Mouse (Mus musculus): Measurements from ENCODE around the gene Aifm3. TPM values are rescaled to one million over a fixed set of nuclear protein-coding genes. Genes with fewer than 3 reads are reported as not detected.

Gene Aifm3
- polyA plus RNA-seq, 1 experiment from 2014 or later: 1.4 TPM

DNA sequence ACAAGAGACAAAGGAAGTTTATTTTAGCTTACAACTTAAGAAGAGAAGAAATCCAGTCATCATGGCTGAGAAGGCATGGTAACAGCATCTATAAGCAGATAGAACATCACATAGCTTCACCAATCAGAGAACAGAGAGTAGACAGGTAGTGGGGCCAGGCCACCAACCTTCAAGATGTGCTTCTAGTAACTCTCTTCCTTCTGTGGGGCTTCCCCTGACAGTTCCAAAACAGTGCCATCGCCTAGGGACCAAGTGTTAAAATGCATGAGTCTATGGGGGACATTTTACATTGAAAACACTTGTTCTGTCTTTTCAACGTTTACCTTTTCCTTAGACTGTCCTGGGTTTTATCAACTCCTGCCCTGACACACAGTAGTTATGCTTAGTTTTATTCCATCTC is 26.2 kb upstream of the Aifm3 start:
- no peaks in the 10 kb centered on the region for H3K27me3 ChIP-seq (ENCODE audit: insufficient read depth, low read length)
- no peak overlapping the region for H3K27ac ChIP-seq
- WGBS: 91% methylated on average over 2 of the region's 2 CpGs
- H3K9me3 ChIP-seq (replicated peaks; ENCODE audit: low read length): no peaks in the 10 kb centered on the region
- ATAC-seq (replicated peaks; ENCODE audit: low FRiP score, low read depth): no peak
- H3K4me1 ChIP-seq (replicated peaks; ENCODE audit: insufficient read depth, low read length): no peaks in the 10 kb centered on the region
- DNase-seq (ENCODE audit: low spot score): no peak
- H3K4me3 ChIP-seq (replicated peaks; ENCODE audit: low read depth, low read length): no peak overlapping the region
- no peaks in the 10 kb centered on the region for H3K36me3 ChIP-seq (ENCODE audit: insufficient read depth, low read length)
- no peak overlapping the region for H3K9ac ChIP-seq (ENCODE audit: low read depth, low read length)
- no peak for TF ChIP-seq CTCF (IDR thresholded peaks at IDR 0.05; ENCODE audit: low read depth)
- no peak overlapping the region for H3K4me2 ChIP-seq (ENCODE audit: low read length)

DNA sequence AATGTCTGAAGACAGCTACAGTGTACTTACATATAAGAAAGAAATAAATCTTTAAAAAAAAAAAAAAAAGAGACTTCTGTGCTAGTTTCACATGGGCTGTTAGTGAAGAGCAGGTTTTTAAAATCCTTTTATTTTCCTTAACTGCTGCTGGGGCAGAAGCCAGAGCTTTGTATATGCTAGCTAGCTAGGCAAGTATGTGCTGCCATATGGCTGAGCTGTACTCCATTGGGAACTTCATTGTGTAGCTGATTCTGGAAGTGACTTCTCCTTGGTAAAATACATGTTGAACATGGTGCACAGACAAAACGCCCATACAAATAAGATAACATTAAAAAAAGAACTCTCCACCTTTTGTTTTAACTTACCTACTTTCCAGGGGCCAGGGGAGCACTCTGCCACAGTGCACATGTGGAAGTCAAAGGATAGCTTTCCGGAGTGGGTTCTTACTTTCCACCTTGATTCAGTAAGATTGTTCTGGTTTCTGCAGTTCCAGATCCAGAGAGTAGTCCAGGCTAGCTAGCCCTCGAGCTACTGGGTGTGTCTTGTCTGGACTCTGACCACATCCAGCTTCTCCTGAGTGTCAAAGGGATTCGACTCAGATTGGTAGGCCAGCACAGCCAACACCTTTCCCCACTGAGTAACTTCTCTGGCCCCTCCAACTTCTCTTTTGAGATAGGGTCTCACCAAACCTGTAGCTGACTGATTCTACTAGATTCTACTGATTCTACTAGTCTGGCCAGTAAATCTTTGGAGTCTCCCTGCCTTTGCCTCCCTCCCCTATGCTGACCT is 22.3 kb upstream of the Aifm3 start:
- Histone ChIP-seq H3K27ac (no peak overlapping the region), H3K9me3 (replicated peaks; ENCODE audit: low read length) (no peaks in the 10 kb centered on the region), H3K4me1 (replicated peaks; ENCODE audit: insufficient read depth, low read length) (no peaks in the 10 kb centered on the region), H3K4me3 (replicated peaks; ENCODE audit: low read depth, low read length) (no peak overlapping the region), H3K27me3 (ENCODE audit: insufficient read depth, low read length) (no peaks in the 10 kb centered on the region), H3K9ac (ENCODE audit: low read depth, low read length) (no peak overlapping the region), H3K36me3 (ENCODE audit: insufficient read depth, low read length) (peaks cover 11% of the 10 kb centered on the region), H3K4me2 (ENCODE audit: low read length) (no peak overlapping the region)
- ATAC-seq (replicated peaks; ENCODE audit: low FRiP score, low read depth): no peak
- WGBS: 82% methylated on average over 4 of the region's 4 CpGs
- TF ChIP-seq CTCF (IDR thresholded peaks at IDR 0.05; ENCODE audit: low read depth): no peak
- DNase-seq (ENCODE audit: low spot score): no peak

DNA sequence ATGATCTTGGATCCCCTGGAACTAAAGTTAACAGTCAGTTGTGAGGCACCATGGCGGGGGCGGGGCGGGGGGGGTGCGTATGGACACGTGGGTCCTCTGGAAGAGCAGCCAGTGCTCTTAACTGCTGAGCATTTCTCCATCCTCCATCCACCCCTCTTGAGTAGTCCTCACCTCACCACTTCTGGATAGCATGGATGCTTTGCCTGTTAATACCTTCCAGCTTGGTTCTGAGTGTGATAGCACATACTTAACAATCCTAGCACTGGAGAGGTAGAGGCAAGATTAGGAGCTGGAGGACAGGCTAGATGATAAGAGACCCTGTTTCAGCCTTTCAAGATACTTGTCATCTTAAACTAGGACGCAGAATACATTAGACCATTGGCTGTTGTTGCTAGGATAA is 16.9 kb upstream of the Aifm3 start:
- Histone ChIP-seq H3K4me3 (replicated peaks; ENCODE audit: low read depth, low read length) (no peak overlapping the region), H3K9ac (ENCODE audit: low read depth, low read length) (no peak overlapping the region), H3K27ac (no peak overlapping the region), H3K36me3 (ENCODE audit: insufficient read depth, low read length) (peaks cover 11% of the 10 kb centered on the region), H3K27me3 (ENCODE audit: insufficient read depth, low read length) (no peaks in the 10 kb centered on the region), H3K9me3 (replicated peaks; ENCODE audit: low read length) (no peaks in the 10 kb centered on the region), H3K4me1 (replicated peaks; ENCODE audit: insufficient read depth, low read length) (no peaks in the 10 kb centered on the region), H3K4me2 (ENCODE audit: low read length) (no peak overlapping the region)
- DNase-seq (ENCODE audit: low spot score): no peak
- no peak for TF ChIP-seq CTCF (IDR thresholded peaks at IDR 0.05; ENCODE audit: low read depth)
- ATAC-seq (replicated peaks; ENCODE audit: low FRiP score, low read depth): no peak
- WGBS: 87% methylated on average over 6 of the region's 6 CpGs

DNA sequence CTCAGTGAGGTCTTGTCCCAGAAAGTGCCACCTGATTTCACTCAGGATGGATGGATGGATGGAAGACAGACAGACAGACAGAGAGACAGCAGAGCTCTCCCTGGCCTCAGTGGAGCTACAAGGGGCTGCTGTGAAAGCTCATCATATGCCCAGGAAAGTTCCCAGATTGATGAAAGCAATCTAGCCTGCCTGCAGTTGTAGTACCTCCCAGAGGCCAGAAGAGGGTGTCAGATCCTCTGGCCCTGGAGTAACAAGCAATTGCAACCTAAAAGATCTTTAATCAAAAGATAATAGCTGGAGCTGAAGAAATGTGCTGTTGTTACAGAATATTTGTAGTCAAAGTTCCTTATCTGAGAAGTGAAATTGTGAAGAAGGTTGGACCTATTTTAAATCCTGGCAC is 15.3 kb upstream of the Aifm3 start:
- DNase-seq (ENCODE audit: low spot score) (peak; percentile 62), ATAC-seq (replicated peaks; ENCODE audit: low FRiP score, low read depth) (no peak)
- H3K9ac ChIP-seq (ENCODE audit: low read depth, low read length): no peak overlapping the region
- H3K36me3 ChIP-seq (ENCODE audit: insufficient read depth, low read length): peaks cover 10% of the 10 kb centered on the region
- H3K27me3 ChIP-seq (ENCODE audit: insufficient read depth, low read length): no peaks in the 10 kb centered on the region
- H3K4me2 ChIP-seq (ENCODE audit: low read length): no peak overlapping the region
- H3K4me3 ChIP-seq (replicated peaks; ENCODE audit: low read depth, low read length): no peak overlapping the region
- TF ChIP-seq CTCF (IDR thresholded peaks at IDR 0.05; ENCODE audit: low read depth): peak; percentile 78
- H3K9me3 ChIP-seq (replicated peaks; ENCODE audit: low read length): no peaks in the 10 kb centered on the region
- no peaks in the 10 kb centered on the region for H3K4me1 ChIP-seq (replicated peaks; ENCODE audit: insufficient read depth, low read length)
- no peak overlapping the region for H3K27ac ChIP-seq

DNA sequence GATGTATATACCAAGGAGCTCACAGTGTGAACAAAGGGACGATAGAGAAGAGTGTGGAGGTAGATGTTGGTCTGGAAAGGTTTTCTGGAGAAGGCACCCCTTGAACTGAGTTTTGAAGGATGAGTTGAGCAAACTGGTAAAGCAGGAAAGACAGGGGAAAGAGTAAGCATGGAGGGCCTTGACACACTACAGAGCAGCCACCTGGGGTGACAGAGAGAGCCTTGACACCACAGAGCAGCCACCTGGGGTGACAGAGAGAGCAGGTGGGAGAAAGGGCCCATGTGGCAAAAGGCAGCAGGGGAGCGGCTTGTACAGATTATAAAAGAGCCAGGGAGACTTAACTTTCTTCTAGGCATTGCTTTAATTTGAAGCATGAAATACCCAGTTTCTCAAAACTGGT is 14.7 kb upstream of the Aifm3 start:
- DNase-seq (ENCODE audit: low spot score) (no peak), ATAC-seq (replicated peaks; ENCODE audit: low FRiP score, low read depth) (no peak)
- 82% methylated on average over 2 of the region's 2 CpGs for WGBS

DNA sequence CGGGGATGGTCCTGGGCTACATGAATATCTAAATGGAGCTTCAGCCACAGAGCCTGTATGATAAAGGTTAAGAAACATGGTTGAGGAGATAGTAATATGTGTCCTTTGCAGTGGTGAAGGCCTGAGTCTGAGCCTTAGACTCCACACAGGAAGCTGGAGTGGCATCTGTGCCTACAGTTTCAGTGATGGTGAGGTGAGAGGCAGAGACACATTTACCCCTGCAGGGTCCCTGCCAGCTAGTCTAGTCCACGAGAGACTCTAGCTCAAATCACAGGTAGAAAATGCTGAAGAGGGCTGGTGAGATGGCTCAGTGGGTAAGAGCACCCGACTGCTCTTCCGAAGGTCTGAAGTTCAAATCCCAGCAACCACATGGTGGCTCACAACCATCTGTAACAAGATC is 14.1 kb upstream of the Aifm3 start:
- no peaks in the 10 kb centered on the region for H3K9me3 ChIP-seq (replicated peaks; ENCODE audit: low read length)
- DNase-seq (ENCODE audit: low spot score) (no peak), ATAC-seq (replicated peaks; ENCODE audit: low FRiP score, low read depth) (no peak)
- H3K4me1 ChIP-seq (replicated peaks; ENCODE audit: insufficient read depth, low read length): no peaks in the 10 kb centered on the region
- no peak for TF ChIP-seq CTCF (IDR thresholded peaks at IDR 0.05; ENCODE audit: low read depth)
- 0 out of 2 replicates have a peak, but pooled peaks cover 2% of the 10 kb centered on the region for H3K36me3 ChIP-seq (ENCODE audit: insufficient read depth, low read length)
- no peak overlapping the region for H3K27ac ChIP-seq
- H3K4me3 ChIP-seq (replicated peaks; ENCODE audit: low read depth, low read length): no peak overlapping the region
- 92% methylated on average over 4 of the region's 4 CpGs for WGBS
- H3K9ac ChIP-seq (ENCODE audit: low read depth, low read length): no peak overlapping the region
- H3K27me3 ChIP-seq (ENCODE audit: insufficient read depth, low read length): no peaks in the 10 kb centered on the region
- no peak overlapping the region for H3K4me2 ChIP-seq (ENCODE audit: low read length)

More for the DNA sequence above, 14.7 kb upstream of the Aifm3 start:
- Histone ChIP-seq H3K9ac (ENCODE audit: low read depth, low read length) (no peak overlapping the region), H3K36me3 (ENCODE audit: insufficient read depth, low read length) (0 out of 2 replicates have a peak, but pooled peaks cover 6% of the 10 kb centered on the region), H3K4me1 (replicated peaks; ENCODE audit: insufficient read depth, low read length) (no peaks in the 10 kb centered on the region), H3K4me3 (replicated peaks; ENCODE audit: low read depth, low read length) (no peak overlapping the region), H3K27me3 (ENCODE audit: insufficient read depth, low read length) (no peaks in the 10 kb centered on the region), H3K9me3 (replicated peaks; ENCODE audit: low read length) (no peaks in the 10 kb centered on the region), H3K4me2 (ENCODE audit: low read length) (no peak overlapping the region), H3K27ac (no peak overlapping the region)
- no peak for TF ChIP-seq CTCF (IDR thresholded peaks at IDR 0.05; ENCODE audit: low read depth)

Measured in kidney, postnatal 0 days (tissue).